Mouse (Mus musculus): Measurements from ENCODE around the gene Gm5797.
"Not testable (repeated sequence)": the region's sequence is repeated elsewhere in the genome, so short reads cannot be mapped to it uniquely, and the experiment has no call there.

Gm5797 gene

DNA sequence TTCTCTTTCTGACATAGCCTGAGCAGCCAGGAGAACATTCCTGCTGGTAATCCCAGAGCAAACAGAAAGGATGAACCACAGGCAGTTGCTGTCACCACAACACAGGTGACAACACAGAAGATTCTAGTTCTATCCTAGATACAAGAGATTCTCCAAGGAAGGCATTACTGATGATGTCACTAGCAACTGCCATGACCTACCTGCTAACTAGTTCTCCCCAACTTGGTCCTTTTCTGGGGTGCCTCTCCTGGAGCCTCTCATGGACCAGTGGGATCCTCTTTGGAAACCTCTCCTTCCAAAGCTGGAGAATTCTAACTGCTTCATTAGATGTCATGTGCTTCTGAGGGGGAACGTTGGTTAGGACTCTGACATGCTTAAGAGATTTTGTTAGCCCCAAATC, at the start of gene Gm5797:
Gene Gm5797, minus strand, starts transcription at position 101 of the 400 bp plus-strand sequence.
- in situ Hi-C loops (cut with MboI; ENCODE audit: low pct_unique_long_range_greater_than_20kb in 1 of 2, low sequenced_read_pairs in 2 of 2, unreplicated experiment in 1 of 2): not testable (repeated sequence)

DNA sequence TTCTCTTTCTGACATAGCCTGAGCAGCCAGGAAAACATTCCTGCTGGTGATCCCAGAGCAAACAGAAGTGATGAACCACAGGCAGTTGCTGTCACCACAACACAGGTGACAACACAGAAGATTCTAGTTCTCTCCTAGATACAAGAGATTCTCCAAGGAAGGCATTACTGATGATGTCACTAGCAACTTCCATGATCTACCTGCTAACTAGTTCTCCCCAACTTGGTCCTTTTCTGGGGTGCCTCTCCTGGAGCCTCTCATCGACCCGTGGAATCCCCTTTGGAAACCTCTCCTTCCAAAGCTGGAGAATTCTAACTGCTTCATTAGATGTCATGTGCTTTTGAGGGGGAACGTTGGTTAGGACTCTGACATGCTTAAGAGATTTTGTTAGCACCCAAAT, 32.8 kb upstream of the Gm5797 start, which contains the start of gene Gm8374:
Gene Gm8374, minus strand, starts transcription at position 101 of the 400 bp plus-strand sequence.
- in situ Hi-C loops (cut with MboI; ENCODE audit: low pct_unique_long_range_greater_than_20kb in 1 of 2, low sequenced_read_pairs in 2 of 2, unreplicated experiment in 1 of 2): not testable (repeated sequence)

DNA sequence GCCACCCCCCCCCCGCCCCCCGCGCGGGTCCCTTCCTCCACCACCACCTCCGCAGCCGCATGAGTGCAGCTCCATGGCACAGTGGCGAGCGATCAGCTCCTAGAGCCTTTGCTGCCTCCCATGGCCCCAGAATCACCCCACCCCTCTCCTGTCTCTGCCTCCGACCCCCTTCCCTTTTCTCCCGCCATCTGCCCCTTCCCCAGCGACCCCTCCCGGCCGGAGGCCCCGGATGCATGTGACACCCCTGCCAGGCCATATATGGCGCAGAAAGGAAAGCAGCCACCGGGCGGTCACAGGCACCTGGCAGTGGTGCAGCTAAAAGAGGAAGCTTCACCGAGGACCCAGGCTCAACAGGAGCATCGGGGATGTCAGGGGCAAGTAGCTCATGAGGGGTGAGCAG, 17.1 kb downstream of the Gm5797 start:
- in situ Hi-C loops (cut with MboI; ENCODE audit: low pct_unique_long_range_greater_than_20kb in 1 of 2, low sequenced_read_pairs in 2 of 2, unreplicated experiment in 1 of 2): not testable (repeated sequence)

GRCm38 (mm10) chr14:7314661-7315060, 17.5 kb downstream of the Gm5797 start, which contains the start of gene Gm3739:
Gene Gm3739, minus strand, starts transcription at chr14:7315049.
- in situ Hi-C loops (cut with MboI; ENCODE audit: low pct_unique_long_range_greater_than_20kb in 1 of 2, low sequenced_read_pairs in 2 of 2, unreplicated experiment in 1 of 2): not testable (repeated sequence)

All from mouse embryonic stem cell (cell line).